Mouse (Mus musculus) stomach, postnatal 0 days (tissue): ENCODE data around the gene Aftph. TPM values are rescaled to one million over a fixed set of nuclear protein-coding genes. Genes with fewer than 3 reads are reported as not detected.

Experiments
- ATAC-seq: fragments of 200-750 bp; cut with Nextera tagmentation; 2 replicates; pipeline ENCODE4 v1.8.0; 2017; ENCODE audit not compliant: low FRiP score, low TSS enrichment
- DNase-seq: peaks from one replicate; pipeline ENCODE4 v3.0.0-alpha.2; 2016; ENCODE audit warnings: low spot score
- H3K27ac ChIP-seq: fragments of 300-500 bp; sonication (generic); replicated peaks from 2 replicates; pipeline ENCODE4 v1.5.1; 2014; ENCODE audit warnings: mild to moderate bottlenecking, control low read depth
- H3K27me3 ChIP-seq: fragments of 300-500 bp; sonication (generic); 2 replicates; pipeline ENCODE4 v1.6.1; 2014; ENCODE audit warnings: low read length; ENCODE audit not compliant: control insufficient read depth, insufficient read depth
- H3K36me3 ChIP-seq: fragments of 300-500 bp; sonication (generic); 2 replicates; pipeline ENCODE4 v1.6.1; 2014; ENCODE audit warnings: low read length, mixed read lengths; ENCODE audit not compliant: control insufficient read depth, insufficient read depth
- H3K4me1 ChIP-seq: fragments of 300-500 bp; sonication (generic); replicated peaks from 2 replicates; pipeline ENCODE4 v1.6.1; 2014; ENCODE audit warnings: antibody characterized with exemption; ENCODE audit not compliant: control insufficient read depth, insufficient read depth
- H3K4me2 ChIP-seq: fragments of 300-500 bp; sonication (generic); replicated peaks from 2 replicates; pipeline ENCODE4 v1.6.1; 2014; ENCODE audit warnings: low read depth, mild to moderate bottlenecking, control low read depth, moderate library complexity
- H3K4me3 ChIP-seq: fragments of 300-500 bp; sonication (generic); 2 replicates; pipeline ENCODE4 v1.5.1; 2014; ENCODE audit warnings: low read depth, low read length, control low read depth
- H3K9ac ChIP-seq: fragments of 300-500 bp; sonication (generic); 2 replicates; pipeline ENCODE4 v1.6.1; 2014; ENCODE audit warnings: mild to moderate bottlenecking, low read length, control low read depth, mixed read lengths
- H3K9me3 ChIP-seq: fragments of 300-500 bp; sonication (generic); 2 replicates; pipeline ENCODE4 v1.6.1; 2016; ENCODE audit warnings: low read length; ENCODE audit not compliant: control insufficient read depth
- CTCF ChIP-seq: IDR thresholded peaks from 2 replicates; pipeline ENCODE4 v1.5.1; 2016; ENCODE audit warnings: antibody characterized with exemption, low read depth, mild to moderate bottlenecking, moderate library complexity
- EP300 ChIP-seq: optimal IDR thresholded peaks from 2 replicates; pipeline ENCODE3; 2016; ENCODE audit warnings: antibody characterized with exemption
- WGBS: fragments of 180-500 bp; shearing (Covaris S2); extraction: QIAGEN DNeasy Blood & Tissue Kit; methylation state at CpG from one replicate; pipeline ENCODE4 v1.1.7; 2014; 5-methylcytosine and 5-hydroxymethylcytosine counted together
- polyA plus RNA-seq: library from polyadenylated mRNA; unstranded; fragments of >200 nt; fragmentation: Nextera tagmentation; extraction: Ambion mirVana; gene quantifications from 2 replicates; pipeline ENCODE4 v1.2.1, GENCODE M21; 2015

Gene Aftph
- polyA plus RNA-seq, 1 experiment from 2014 or later, result 14.8 TPM

DNA sequence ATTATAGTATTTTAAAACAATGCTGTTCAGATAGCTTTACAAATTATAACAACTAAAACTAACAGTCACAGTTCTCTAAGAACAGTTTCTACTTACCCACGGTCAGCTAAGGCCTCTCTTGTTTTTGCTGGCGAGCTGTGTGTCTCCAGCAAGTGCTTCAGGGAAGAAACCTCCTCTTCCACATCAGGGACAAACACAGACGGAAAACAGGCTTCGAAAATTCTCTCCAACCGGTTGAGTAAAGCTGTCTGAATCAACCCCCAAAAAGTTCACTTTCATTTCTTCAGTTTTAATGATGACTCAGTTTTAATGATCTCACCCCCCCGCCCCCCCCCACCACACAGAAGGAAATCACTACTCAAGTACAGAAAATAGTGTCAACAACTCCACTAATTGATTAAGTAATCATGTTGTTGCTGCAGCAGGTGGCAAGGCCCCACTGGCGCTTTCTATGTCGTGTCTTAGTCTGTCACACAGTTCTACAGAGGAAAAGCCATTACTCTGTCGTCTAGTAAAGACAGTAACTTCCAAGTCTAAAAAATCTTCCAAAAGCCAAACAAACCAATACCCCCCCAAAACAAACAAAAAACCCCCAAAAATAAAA lies 29.2 kb downstream of the Aftph start:
- Histone ChIP-seq H3K9ac (no peak overlapping the region), H3K4me3 (no peak overlapping the region), H3K9me3 (no peaks in the 10 kb centered on the region), H3K4me2 (no peak overlapping the region), H3K27me3 (no peaks in the 10 kb centered on the region), H3K36me3 (no peaks in the 10 kb centered on the region), H3K27ac (no peak overlapping the region), H3K4me1 (no peaks in the 10 kb centered on the region)
- TF ChIP-seq EP300 (no peak), CTCF (no peak)
- DNase-seq (no peak), ATAC-seq (no peak)
- 68% methylated on average over 9 of the region's 9 CpGs for WGBS

DNA sequence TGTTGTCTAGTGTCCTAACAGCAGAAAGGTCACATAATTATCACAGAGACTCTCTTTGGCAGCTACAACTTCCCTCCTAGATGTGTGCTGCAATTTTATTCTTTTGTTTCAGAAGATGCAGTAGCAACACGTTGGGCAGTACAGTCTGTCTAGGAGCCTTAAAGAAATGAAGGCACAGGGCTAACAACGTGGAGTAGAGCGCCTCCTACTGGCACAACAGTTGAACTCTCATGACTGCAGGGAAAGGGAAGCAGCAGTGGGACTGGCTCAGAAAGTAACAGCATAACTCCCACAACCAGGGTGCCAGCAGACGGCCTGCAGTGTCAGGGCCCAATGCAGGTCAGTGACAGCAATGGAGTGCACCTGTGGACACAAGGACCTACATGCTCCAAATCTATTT lies 50.4 kb downstream of the Aftph start:
- H3K4me3 ChIP-seq, result no peak overlapping the region
- H3K27me3 ChIP-seq, result no peaks in the 10 kb centered on the region
- ATAC-seq, result peak; percentile 66; the same call in 1 of the 2 replicates
- no peaks in the 10 kb centered on the region for H3K4me1 ChIP-seq
- H3K27ac ChIP-seq, result no peak overlapping the region
- TF ChIP-seq CTCF (peak; percentile 93), EP300 (no peak)
- 8% methylated on average over 4 of the region's 4 CpGs for WGBS
- H3K9me3 ChIP-seq, result no peaks in the 10 kb centered on the region
- no peak overlapping the region for H3K4me2 ChIP-seq
- H3K9ac ChIP-seq, result no peak overlapping the region
- peak; percentile 70 for DNase-seq
- peaks cover 6% of the 10 kb centered on the region; the same call in 1 of the 2 replicates for H3K36me3 ChIP-seq

DNA sequence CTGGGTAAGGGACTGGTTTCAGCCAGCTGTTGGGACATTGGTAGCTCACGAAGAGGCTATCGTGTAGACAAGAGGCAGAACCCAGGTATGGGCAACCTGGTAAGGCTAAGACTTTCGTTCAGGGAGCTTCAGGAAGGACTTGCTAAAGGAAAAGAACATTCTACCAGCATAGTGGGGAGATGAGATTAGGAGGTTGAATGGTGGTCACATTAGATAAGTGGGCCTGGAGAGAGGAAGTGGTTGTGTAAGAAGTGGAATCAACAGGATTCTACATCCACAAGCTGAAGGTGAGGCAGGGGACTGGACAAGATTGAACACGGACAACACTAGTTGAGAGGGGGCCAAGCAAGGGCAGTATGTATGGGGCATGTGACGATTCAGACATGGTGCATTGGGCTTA lies 59.7 kb downstream of the Aftph start:
- Histone ChIP-seq H3K4me3 (no peak overlapping the region), H3K9ac (no peak overlapping the region), H3K4me1 (no peaks in the 10 kb centered on the region), H3K36me3 (peaks cover 3% of the 10 kb centered on the region; the same call in 1 of the 2 replicates), H3K4me2 (no peak overlapping the region), H3K9me3 (no peaks in the 10 kb centered on the region), H3K27me3 (no peaks in the 10 kb centered on the region), H3K27ac (no peak overlapping the region)
- no peak for ATAC-seq
- no peak for TF ChIP-seq EP300
- TF ChIP-seq CTCF, result no peak
- no peak for DNase-seq
- 90% methylated on average over 5 of the region's 5 CpGs for WGBS

GRCm38 (mm10) chr11:20680781-20681180 lies 60.6 kb downstream of the Aftph start:
- Histone ChIP-seq H3K27me3 (no peaks in the 10 kb centered on the region), H3K4me2 (no peak overlapping the region), H3K36me3 (no peaks in the 10 kb centered on the region), H3K4me1 (no peaks in the 10 kb centered on the region), H3K9me3 (no peaks in the 10 kb centered on the region), H3K4me3 (no peak overlapping the region), H3K9ac (no peak overlapping the region), H3K27ac (no peak overlapping the region)
- ATAC-seq (no peak), DNase-seq (no peak)
- 88% methylated on average over 5 of the region's 5 CpGs for WGBS
- no peak for TF ChIP-seq CTCF
- TF ChIP-seq EP300, result no peak

DNA sequence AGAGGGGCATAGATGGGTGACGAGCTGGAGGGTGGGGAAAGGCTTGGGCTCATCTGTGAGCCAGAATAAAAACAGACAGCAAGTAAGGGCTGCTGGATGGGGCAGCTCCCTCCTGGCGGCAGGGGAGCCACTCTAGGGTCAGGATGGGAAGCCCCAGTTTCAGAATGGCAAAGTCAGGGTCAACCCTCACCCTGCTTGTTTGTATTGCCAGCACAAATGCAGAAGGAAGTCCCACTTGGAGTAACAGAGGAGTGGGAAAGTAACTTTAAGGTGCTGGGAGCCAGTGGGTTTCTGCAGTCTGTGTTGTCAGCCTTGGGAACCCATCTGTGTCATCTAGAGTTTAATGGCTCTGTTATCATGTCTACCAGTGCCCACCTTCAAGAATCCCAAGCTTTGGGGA lies 62.0 kb downstream of the Aftph start:
- Histone ChIP-seq H3K4me2 (no peak overlapping the region), H3K36me3 (no peaks in the 10 kb centered on the region), H3K27me3 (no peaks in the 10 kb centered on the region), H3K4me3 (no peak overlapping the region), H3K4me1 (no peaks in the 10 kb centered on the region), H3K27ac (no peak overlapping the region), H3K9me3 (no peaks in the 10 kb centered on the region), H3K9ac (no peak overlapping the region)
- ATAC-seq (no peak), DNase-seq (no peak)
- WGBS, result 83% methylated on average over 2 of the region's 2 CpGs
- TF ChIP-seq EP300 (no peak), CTCF (no peak)

- DNase-seq (no peak), ATAC-seq (no peak)
- TF ChIP-seq EP300 (no peak), CTCF (no peak)
- Histone ChIP-seq H3K9me3 (no peaks in the 10 kb centered on the region), H3K4me2 (no peak overlapping the region), H3K27me3 (no peaks in the 10 kb centered on the region), H3K36me3 (no peaks in the 10 kb centered on the region), H3K4me1 (no peaks in the 10 kb centered on the region), H3K9ac (no peak overlapping the region), H3K4me3 (no peak overlapping the region), H3K27ac (no peak overlapping the region)
- WGBS, result 48% methylated on average over 6 of the region's 6 CpGs
These were observed 68.9 kb downstream of the Aftph start for GRCm38 (mm10) chr11:20672513-20672912.
